Mouse (Mus musculus) embryonic fibroblast, embryonic 13.5 days (primary cell): ENCODE measurements around the gene Gm16181.

Source experiments
- CTCF ChIP-seq: IDR thresholded peaks from 2 replicates; pipeline ENCODE4 v1.5.1; 2011; ENCODE audit warnings: mild to moderate bottlenecking, control low read depth, low read length, moderate library complexity, borderline replicate concordance; ENCODE audit not compliant: insufficient read depth
- POLR2A ChIP-seq: IDR thresholded peaks from 2 replicates; pipeline ENCODE4 v1.6.1; 2011; ENCODE audit warnings: low read depth, mild to moderate bottlenecking, control low read depth, low read length, moderate library complexity

- TF ChIP-seq CTCF (no peak), POLR2A (peak; percentile 81)
These were observed 21.6 kb downstream of the Gm16181 start for GRCm38 (mm10) chr17:35242015-35242941.
